Mouse (Mus musculus) MEL (cell line): ENCODE measurements at regions not wholly inside any gene's neighbourhood (a gene's known extent, or its start where the extent isn't known, plus 50 kb on each side); places are given as distances from the start of the nearest gene placed in this dataset.
"Not testable (repeated sequence)": the region's sequence is repeated elsewhere in the genome, so short reads cannot be mapped to it uniquely, and the experiment has no call there.

Source experiments
- DNase-seq: peaks from one replicate; pipeline ENCODE4 v3.0.0; 2011; ENCODE audit warnings: low read depth, low spot score
- H3K27ac ChIP-seq: 2 replicates; pipeline ENCODE4 v1.5.1; 2012; ENCODE audit warnings: low read depth, mild to moderate bottlenecking, control low read depth, low read length, moderate library complexity; ENCODE audit not compliant: control insufficient read depth
- H3K27me3 ChIP-seq, 2 experiments: fragments of 150-350 bp in 1 of 2; sonication (generic) in 1 of 2; 2 replicates each; pipeline ENCODE4 v1.6.1; 2012; ENCODE audit warnings: low read length in 2 of 2, mild to moderate bottlenecking in 2 of 2, improper control_type of control experiment in 1 of 2, moderate library complexity in 1 of 2; ENCODE audit not compliant: insufficient read depth in 2 of 2, control insufficient read depth in 1 of 2
- H3K36me3 ChIP-seq, 2 experiments: 2 replicates each; pipeline ENCODE4 v1.6.1; 2012 to 2014; ENCODE audit warnings: low read length in 2 of 2, improper control_type of control experiment in 1 of 2, inconsistent platforms in 1 of 2, mild to moderate bottlenecking in 1 of 2; ENCODE audit not compliant: insufficient read depth in 2 of 2, control insufficient read depth in 1 of 2
- H3K4me1 ChIP-seq, 2 experiments: fragments of 150-350 bp in 1 of 2; sonication (generic) in 1 of 2; 2 replicates each; pipeline ENCODE4 v1.6.1; 2012; ENCODE audit warnings: low read length in 2 of 2, improper control_type of control experiment in 1 of 2, mild to moderate bottlenecking in 1 of 2; ENCODE audit not compliant: insufficient read depth in 2 of 2, control insufficient read depth in 1 of 2
- H3K4me3 ChIP-seq, 2 experiments: fragments of 150-350 bp in 1 of 2; sonication (generic) in 1 of 2; 2 replicates each; pipeline ENCODE4 v1.5.1; 2012; ENCODE audit warnings: low read depth in 2 of 2, low read length in 2 of 2, mild to moderate bottlenecking in 2 of 2, moderate library complexity in 2 of 2, control low read depth in 1 of 2, improper control_type of control experiment in 1 of 2; ENCODE audit not compliant: control insufficient read depth in 1 of 2, insufficient read depth in 1 of 2
- H3K79me2 ChIP-seq: 2 replicates; pipeline ENCODE4 v1.6.1; 2012; ENCODE audit warnings: mild to moderate bottlenecking, low read length, moderate library complexity; ENCODE audit not compliant: control insufficient read depth, poor library complexity, insufficient read depth
- H3K9ac ChIP-seq: 2 replicates; pipeline ENCODE4 v1.6.1; 2012; ENCODE audit warnings: low read depth, mild to moderate bottlenecking, control low read depth, low read length, moderate library complexity; ENCODE audit not compliant: control insufficient read depth, poor library complexity, severe bottlenecking
- H3K9me3 ChIP-seq: fragments of 150-350 bp; sonication (generic); replicated peaks from 2 replicates; pipeline ENCODE4 v1.6.1; 2012; ENCODE audit warnings: mild to moderate bottlenecking, low read length, improper control_type of control experiment, moderate library complexity; ENCODE audit not compliant: insufficient read depth
- CHD2 ChIP-seq: IDR thresholded peaks from 2 replicates; pipeline ENCODE4 v1.6.1; 2011; ENCODE audit warnings: low read length, improper control_type of control experiment
- CTCF ChIP-seq, 3 experiments: IDR thresholded peaks in 2 of 3; conservative IDR thresholded peaks in 1 of 3; 2 replicates each; pipeline ENCODE4 v1.5.1; 2011 to 2012; ENCODE audit warnings: low read length in 3 of 3, low read depth in 2 of 3, mild to moderate bottlenecking in 2 of 3, improper control_type of control experiment in 1 of 3, inconsistent platforms in 1 of 3, mixed read lengths in 1 of 3, moderate library complexity in 1 of 3; ENCODE audit not compliant: control insufficient read depth in 1 of 3, insufficient read depth in 1 of 3, poor library complexity in 1 of 3, severe bottlenecking in 1 of 3
- E2F4 ChIP-seq: IDR thresholded peaks from 2 replicates; pipeline ENCODE4 v1.6.1; 2011; ENCODE audit warnings: low read depth, low read length, improper control_type of control experiment, borderline replicate concordance
- ELF1 ChIP-seq: IDR thresholded peaks from 2 replicates; pipeline ENCODE4 v1.6.1; 2014; ENCODE audit warnings: low read depth, mild to moderate bottlenecking, inconsistent platforms, low read length, improper control_type of control experiment, moderate library complexity
- EP300 ChIP-seq, 2 experiments: IDR thresholded peaks; 2 replicates each; pipeline ENCODE4 v1.6.1; 2011; ENCODE audit warnings: improper control_type of control experiment in 2 of 2, low read length in 2 of 2, low read depth in 1 of 2, mild to moderate bottlenecking in 1 of 2
- GABPA ChIP-seq: IDR thresholded peaks from 2 replicates; pipeline ENCODE4 v1.6.1; 2012; ENCODE audit warnings: low read depth, mild to moderate bottlenecking, inconsistent platforms, low read length, improper control_type of control experiment, moderate library complexity
- GATA1 ChIP-seq: IDR thresholded peaks from 2 replicates; pipeline ENCODE4 v1.6.1; 2011; ENCODE audit warnings: low read depth, low read length, improper control_type of control experiment
- HCFC1 ChIP-seq: IDR thresholded peaks from 2 replicates; pipeline ENCODE4 v1.6.1; 2012; ENCODE audit warnings: low read depth, mild to moderate bottlenecking, inconsistent platforms, low read length, improper control_type of control experiment, moderate library complexity
- MAZ ChIP-seq: IDR thresholded peaks from 2 replicates; pipeline ENCODE4 v1.6.1; 2012; ENCODE audit warnings: low read depth, mild to moderate bottlenecking, inconsistent platforms, low read length, improper control_type of control experiment
- MEF2A ChIP-seq: IDR thresholded peaks from 2 replicates; pipeline ENCODE4 v1.6.1; 2014; ENCODE audit warnings: low read depth, mild to moderate bottlenecking, inconsistent platforms, low read length, improper control_type of control experiment; ENCODE audit not compliant: poor library complexity, insufficient replicate concordance, severe bottlenecking; ENCODE audit errors: extremely low read depth
- MXI1 ChIP-seq: IDR thresholded peaks from 2 replicates; pipeline ENCODE4 v1.6.1; 2011; ENCODE audit warnings: mild to moderate bottlenecking, low read depth, low read length, improper control_type of control experiment
- MYB ChIP-seq: IDR thresholded peaks from 2 replicates; pipeline ENCODE4 v1.6.1; 2011; ENCODE audit warnings: mild to moderate bottlenecking, low read depth, low read length, improper control_type of control experiment
- NELFE ChIP-seq: IDR thresholded peaks from 2 replicates; pipeline ENCODE4 v1.6.1; 2011; ENCODE audit warnings: low read depth, low read length, improper control_type of control experiment
- POLR2A ChIP-seq, 2 experiments: IDR thresholded peaks; 2 replicates each; pipeline ENCODE4 v1.6.1; 2011 to 2012; ENCODE audit warnings: low read length in 2 of 2, mild to moderate bottlenecking in 2 of 2, control low read depth in 1 of 2, improper control_type of control experiment in 1 of 2, low read depth in 1 of 2, moderate library complexity in 1 of 2; ENCODE audit not compliant: control insufficient read depth in 1 of 2, insufficient read depth in 1 of 2, poor library complexity in 1 of 2
- POLR2AphosphoS5 ChIP-seq: IDR thresholded peaks from 2 replicates; pipeline ENCODE4 v1.6.1; 2012; ENCODE audit warnings: low read depth, borderline replicate concordance, mild to moderate bottlenecking, inconsistent platforms, low read length, moderate library complexity, mixed read lengths
- RAD21 ChIP-seq: IDR thresholded peaks from 2 replicates; pipeline ENCODE4 v1.6.1; 2011; ENCODE audit warnings: mild to moderate bottlenecking, low read depth, low read length, improper control_type of control experiment
- RCOR1 ChIP-seq: IDR thresholded peaks from 2 replicates; pipeline ENCODE4 v1.6.1; 2012; ENCODE audit warnings: low read depth, mild to moderate bottlenecking, inconsistent platforms, low read length, improper control_type of control experiment
- SIN3A ChIP-seq: IDR thresholded peaks from 2 replicates; pipeline ENCODE4 v1.6.1; 2012; ENCODE audit warnings: low read length, improper control_type of control experiment, inconsistent platforms
- SMC3 ChIP-seq: IDR thresholded peaks from 2 replicates; pipeline ENCODE4 v1.6.1; 2011; ENCODE audit warnings: low read depth, low read length, improper control_type of control experiment
- TCF12 ChIP-seq: IDR thresholded peaks from 2 replicates; pipeline ENCODE4 v1.6.1; 2014; ENCODE audit warnings: low read depth, mild to moderate bottlenecking, inconsistent platforms, low read length, improper control_type of control experiment, moderate library complexity
- USF1 ChIP-seq: IDR thresholded peaks from 2 replicates; pipeline ENCODE4 v1.6.1; 2014; ENCODE audit warnings: low read depth, mild to moderate bottlenecking, inconsistent platforms, low read length, improper control_type of control experiment, moderate library complexity
- USF2 ChIP-seq, 2 experiments: IDR thresholded peaks; 2 replicates each; pipeline ENCODE4 v1.6.1; 2011 to 2012; ENCODE audit warnings: improper control_type of control experiment in 2 of 2, low read length in 2 of 2, borderline replicate concordance in 1 of 2, inconsistent platforms in 1 of 2, low read depth in 1 of 2, mild to moderate bottlenecking in 1 of 2; ENCODE audit not compliant: insufficient read depth in 1 of 2
- ZKSCAN1 ChIP-seq: IDR thresholded peaks from 2 replicates; pipeline ENCODE4 v1.6.1; 2012; ENCODE audit warnings: low read depth, mild to moderate bottlenecking, inconsistent platforms, low read length, improper control_type of control experiment, moderate library complexity
- ZMIZ1 ChIP-seq: IDR thresholded peaks from 2 replicates; pipeline ENCODE4 v1.6.1; 2012; ENCODE audit warnings: low read depth, mild to moderate bottlenecking, inconsistent platforms, low read length, improper control_type of control experiment, moderate library complexity
- ZNF384 ChIP-seq: IDR thresholded peaks from 2 replicates; pipeline ENCODE4 v1.6.1; 2012; ENCODE audit warnings: low read depth, mild to moderate bottlenecking, inconsistent platforms, low read length, improper control_type of control experiment

GRCm38 (mm10) chr9:3260860-3261259 is 74.1 kb upstream of the Alkbh8 start:
- Histone ChIP-seq H3K79me2 (no peaks in the 10 kb centered on the region), H3K27me3 (no peaks in the 10 kb centered on the region), H3K4me3 (no peak overlapping the region), H3K4me1 (no peaks in the 10 kb centered on the region)
- no peak for DNase-seq
- TF ChIP-seq POLR2AphosphoS5: no peak
- no peak for TF ChIP-seq SIN3A
- TF ChIP-seq GATA1: no peak
- TF ChIP-seq ZKSCAN1: no peak
- no peak for TF ChIP-seq CTCF (IDR thresholded peaks at IDR 0.05 in 2 of 3, conservative IDR thresholded peaks at IDR 0.05 in 1 of 3; ENCODE audit: control insufficient read depth in 1 of 3, insufficient read depth in 1 of 3, low read depth in 2 of 3, low read length in 3 of 3, poor library complexity in 1 of 3, severe bottlenecking in 1 of 3)
- no peak for TF ChIP-seq MEF2A
- no peak for TF ChIP-seq GABPA
- no peak for TF ChIP-seq MAZ
- no peak for TF ChIP-seq EP300 (IDR thresholded peaks at IDR 0.05; ENCODE audit: low read depth in 1 of 2, low read length in 2 of 2)
- TF ChIP-seq RCOR1: no peak
- TF ChIP-seq NELFE: no peak
- no peak for TF ChIP-seq POLR2A (IDR thresholded peaks at IDR 0.05; ENCODE audit: control insufficient read depth in 1 of 2, insufficient read depth in 1 of 2, low read depth in 1 of 2, low read length in 2 of 2, poor library complexity in 1 of 2)
- no peak for TF ChIP-seq USF2 (IDR thresholded peaks at IDR 0.05; ENCODE audit: borderline replicate concordance in 1 of 2, insufficient read depth in 1 of 2, low read depth in 1 of 2, low read length in 2 of 2)
- no peak for TF ChIP-seq ELF1
- no peak for TF ChIP-seq MYB
- TF ChIP-seq ZMIZ1: no peak
- TF ChIP-seq SMC3: no peak
- TF ChIP-seq, all 39 proteins: peak for 0
- no peak overlapping the region for H3K9ac ChIP-seq
- no peak overlapping the region for H3K27ac ChIP-seq
- H3K36me3 ChIP-seq: no peaks in the 10 kb centered on the region
- no peaks in the 10 kb centered on the region for H3K9me3 ChIP-seq

DNA sequence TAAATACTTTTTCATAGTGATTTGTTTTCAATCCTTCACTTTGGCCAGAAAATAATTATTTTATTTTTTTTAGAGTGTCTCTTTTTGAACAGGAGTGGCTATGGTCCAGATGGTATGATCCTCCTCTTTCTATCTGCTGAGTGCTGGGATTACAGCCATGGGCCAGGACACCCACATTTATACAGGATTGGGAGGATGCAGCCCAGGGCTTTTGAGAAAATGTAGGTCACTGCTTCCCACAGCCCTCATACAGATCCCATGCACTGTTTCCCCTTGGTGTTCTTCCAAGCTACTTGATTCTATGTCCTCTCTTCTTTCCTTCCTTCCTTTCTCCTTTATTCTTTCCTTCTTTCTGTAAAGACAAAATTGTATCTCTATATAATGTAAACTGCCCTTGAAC is 70.5 kb upstream of the Alkbh8 start:
- DNase-seq: no peak
- Histone ChIP-seq H3K4me3 (no peak overlapping the region), H3K79me2 (no peaks in the 10 kb centered on the region), H3K9ac (no peak overlapping the region), H3K36me3 (no peaks in the 10 kb centered on the region), H3K9me3 (no peaks in the 10 kb centered on the region), H3K27me3 (no peaks in the 10 kb centered on the region), H3K27ac (no peak overlapping the region), H3K4me1 (no peaks in the 10 kb centered on the region)
- no peak for TF ChIP-seq TCF12
- no peak for TF ChIP-seq CTCF (IDR thresholded peaks at IDR 0.05 in 2 of 3, conservative IDR thresholded peaks at IDR 0.05 in 1 of 3; ENCODE audit: control insufficient read depth in 1 of 3, insufficient read depth in 1 of 3, low read depth in 2 of 3, low read length in 3 of 3, poor library complexity in 1 of 3, severe bottlenecking in 1 of 3)
- TF ChIP-seq CHD2: no peak
- TF ChIP-seq HCFC1: no peak
- no peak for TF ChIP-seq RAD21
- TF ChIP-seq POLR2A (IDR thresholded peaks at IDR 0.05; ENCODE audit: control insufficient read depth in 1 of 2, insufficient read depth in 1 of 2, low read depth in 1 of 2, low read length in 2 of 2, poor library complexity in 1 of 2): no peak
- TF ChIP-seq USF1: no peak
- TF ChIP-seq ZNF384: no peak
- no peak for TF ChIP-seq RCOR1
- TF ChIP-seq EP300 (IDR thresholded peaks at IDR 0.05; ENCODE audit: low read depth in 1 of 2, low read length in 2 of 2): no peak
- TF ChIP-seq GABPA: no peak
- TF ChIP-seq E2F4: no peak
- TF ChIP-seq USF2 (IDR thresholded peaks at IDR 0.05; ENCODE audit: borderline replicate concordance in 1 of 2, insufficient read depth in 1 of 2, low read depth in 1 of 2, low read length in 2 of 2): no peak
- TF ChIP-seq MXI1: no peak
- TF ChIP-seq POLR2AphosphoS5: no peak

GRCm38 (mm10) chr9:3280496-3280895 is 54.4 kb upstream of the Alkbh8 start:
- not testable (repeated sequence) for H3K27me3 ChIP-seq, H3K9ac ChIP-seq, DNase-seq, H3K9me3 ChIP-seq, H3K4me3 ChIP-seq, H3K27ac ChIP-seq, H3K4me1 ChIP-seq, H3K79me2 ChIP-seq, H3K36me3 ChIP-seq
